Mouse (Mus musculus): ENCODE measurements around the gene Dbp.

The Dbp gene

DNA sequence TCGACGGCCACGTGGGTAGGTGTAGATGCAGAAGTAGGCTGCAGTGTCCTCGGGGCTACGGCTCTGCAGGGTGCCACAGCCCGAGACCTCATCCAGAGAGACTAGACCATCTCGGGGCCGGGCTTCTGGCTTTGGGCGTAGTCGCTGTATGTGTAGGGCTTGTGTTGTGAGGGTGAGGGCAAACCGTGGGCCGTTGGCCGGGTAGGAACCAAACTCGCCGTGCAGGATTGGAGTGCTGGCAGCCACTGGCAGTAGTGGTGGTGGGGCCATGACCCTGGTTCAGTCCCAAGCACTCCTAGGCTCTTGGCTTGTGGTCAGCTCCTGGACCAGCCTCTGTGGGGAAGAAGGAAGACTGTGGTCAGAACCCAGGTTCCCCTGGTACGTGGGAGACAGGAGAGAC is 8.5 kb downstream of the Dbp start:
- peak in 1 of 2 experiments; percentile 32 for DNase-seq

DNA sequence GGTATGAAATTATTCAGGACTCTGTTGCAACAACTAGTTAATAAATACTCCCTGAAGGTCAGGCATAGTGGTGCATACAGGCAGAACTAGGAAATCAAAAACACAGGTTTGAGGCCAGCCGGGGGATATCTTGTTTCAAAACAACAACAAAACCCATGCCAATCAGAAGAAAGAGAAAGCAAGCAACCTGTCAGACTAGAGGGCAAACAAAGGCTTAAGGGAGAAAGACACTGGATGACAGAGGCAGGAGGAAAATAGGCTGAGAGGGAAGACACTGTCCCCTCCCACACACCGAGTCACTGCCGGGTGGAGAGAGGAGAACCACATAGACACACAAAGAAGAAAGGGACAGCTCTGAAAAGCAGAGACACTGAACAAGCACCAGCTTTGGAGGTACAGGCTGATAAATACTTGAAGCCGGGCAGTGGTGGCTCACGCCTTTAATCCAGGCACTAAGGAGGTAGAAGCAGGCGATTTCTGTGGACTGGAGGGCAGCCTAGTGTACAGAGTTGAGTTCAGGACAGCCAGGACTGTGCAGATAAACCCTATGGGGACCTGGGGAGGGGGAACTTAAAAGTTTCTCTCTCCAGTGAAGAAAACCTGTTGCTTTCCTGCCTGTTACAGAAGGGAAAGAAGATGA is 9.1 kb downstream of the Dbp start:
- DNase-seq = no peak

DNA sequence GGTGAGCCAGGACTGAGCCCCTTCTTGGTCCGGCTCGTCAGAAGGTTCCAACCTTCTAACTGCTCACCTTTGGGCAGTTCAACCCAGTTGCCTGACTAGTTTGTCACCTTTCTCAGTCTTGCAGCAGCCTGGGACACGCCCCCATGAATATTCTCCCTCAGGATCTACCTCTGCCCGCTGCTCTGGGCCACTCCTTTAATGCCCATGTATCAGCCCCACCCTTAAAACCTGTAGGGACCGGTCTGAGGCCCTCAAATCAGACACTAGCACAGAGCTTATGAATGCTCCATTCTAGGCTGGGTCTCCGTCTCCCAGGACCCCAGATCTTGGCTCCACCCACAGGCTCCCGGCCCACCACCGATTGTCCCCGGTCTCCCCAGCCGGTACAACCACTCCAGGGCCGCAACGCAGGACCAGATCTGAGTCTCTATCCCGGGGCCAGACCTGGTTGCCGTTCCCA is 9.8 kb downstream of the Dbp start:
- DNase-seq = peak in 1 of 2 experiments; percentile 54

GRCm38 (mm10) chr7:45715090-45715708 is 10.3 kb downstream of the Dbp start, which contains the start of gene Rpl18:
Gene Rpl18, plus strand, starts transcription at chr7:45715457.
- peak; percentile 98 to 99 for DNase-seq

DNA sequence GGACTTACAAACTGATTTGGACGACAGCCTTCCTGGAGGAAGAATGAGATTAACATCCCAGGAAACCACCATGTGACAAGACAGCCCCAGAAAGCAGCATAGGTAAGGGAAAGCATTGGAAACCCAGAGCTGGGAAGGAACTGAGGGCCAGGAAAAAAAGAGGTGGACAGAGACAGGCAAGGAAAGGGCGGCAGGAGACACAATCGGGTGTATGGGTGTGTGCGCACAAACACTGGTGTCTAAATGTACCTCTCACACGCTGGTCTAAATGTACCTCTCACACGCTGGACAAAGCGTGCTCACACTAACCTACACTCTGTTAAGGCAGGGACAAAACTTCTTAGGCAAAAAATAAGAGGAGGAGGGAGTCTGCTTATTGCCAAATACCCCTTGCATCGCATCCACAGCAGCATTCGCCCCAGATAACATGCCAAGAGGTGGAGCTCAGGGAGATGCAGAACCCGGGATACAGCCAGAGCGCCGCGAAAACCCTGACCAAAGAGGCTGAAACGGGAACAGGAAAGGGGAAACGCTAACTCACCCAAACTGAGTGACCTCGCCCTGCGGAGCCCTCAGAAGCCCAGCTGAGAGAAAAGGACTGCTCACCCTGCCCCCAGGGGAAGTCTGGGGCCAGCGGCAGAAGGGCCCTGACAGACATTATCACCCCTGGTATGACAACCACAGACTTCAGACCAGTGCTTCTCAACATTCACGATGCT is 11.0 kb downstream of the Dbp start:
- peak; percentile 61 to 66 for DNase-seq

- peak in 1 of 2 experiments; percentile 16 for DNase-seq
Measured at GRCm38 (mm10) chr7:45716460-45716857, 11.6 kb downstream of the Dbp start.

GRCm38 (mm10) chr7:45716952-45717917 is 12.3 kb downstream of the Dbp start:
- no peak for DNase-seq

GRCm38 (mm10) chr7:45717918-45718297 is 13.0 kb downstream of the Dbp start, which contains the start of gene Sphk2:
Gene Sphk2, minus strand, starts transcription at chr7:45718002.
- peak; percentile 99 for DNase-seq

GRCm38 (mm10) chr7:45718331-45718730 is 13.4 kb downstream of the Dbp start:
- no peak for DNase-seq

- DNase-seq = no peak
Measured at GRCm38 (mm10) chr7:45719180-45719579, 14.3 kb downstream of the Dbp start.

GRCm38 (mm10) chr7:45719738-45720412 is 15.0 kb downstream of the Dbp start:
- no peak for DNase-seq

- DNase-seq = peak in 1 of 2 experiments; percentile 60
Measured at GRCm38 (mm10) chr7:45720413-45721233, 15.7 kb downstream of the Dbp start, which contains the start of gene Fam83e. Gene Fam83e, plus strand, starts transcription at chr7:45721212.

- no peak for DNase-seq
Measured at GRCm38 (mm10) chr7:45721234-45721571, 16.3 kb downstream of the Dbp start.

- DNase-seq = no peak
Measured at GRCm38 (mm10) chr7:45721642-45722347, 16.9 kb downstream of the Dbp start.

DNA sequence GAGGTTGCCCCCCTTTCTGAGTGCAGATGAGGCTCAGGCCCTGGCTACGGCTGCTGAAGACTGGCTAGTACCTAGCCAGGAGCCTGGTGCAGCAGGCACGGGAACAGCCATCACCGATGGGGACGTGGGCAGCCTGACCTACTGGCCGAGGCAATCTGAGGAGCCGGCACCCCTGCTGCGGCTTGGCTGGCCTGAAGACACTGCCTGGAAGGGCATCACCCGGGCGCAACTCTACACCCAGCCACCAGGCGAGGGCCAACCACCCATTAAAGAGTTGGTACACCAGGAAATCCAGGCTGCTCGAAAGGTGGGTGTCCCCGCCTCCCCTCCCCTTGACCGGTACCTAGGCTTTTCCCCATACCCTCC is 17.4 kb downstream of the Dbp start:
- DNase-seq = peak in 1 of 2 experiments; percentile 26

- no peak for DNase-seq
Measured at GRCm38 (mm10) chr7:45723301-45723700, 18.4 kb downstream of the Dbp start.

- no peak for DNase-seq
Measured at GRCm38 (mm10) chr7:45723781-45724180, 18.9 kb downstream of the Dbp start.

- no peak for DNase-seq
Measured at GRCm38 (mm10) chr7:45725151-45725550, 20.3 kb downstream of the Dbp start.

DNA sequence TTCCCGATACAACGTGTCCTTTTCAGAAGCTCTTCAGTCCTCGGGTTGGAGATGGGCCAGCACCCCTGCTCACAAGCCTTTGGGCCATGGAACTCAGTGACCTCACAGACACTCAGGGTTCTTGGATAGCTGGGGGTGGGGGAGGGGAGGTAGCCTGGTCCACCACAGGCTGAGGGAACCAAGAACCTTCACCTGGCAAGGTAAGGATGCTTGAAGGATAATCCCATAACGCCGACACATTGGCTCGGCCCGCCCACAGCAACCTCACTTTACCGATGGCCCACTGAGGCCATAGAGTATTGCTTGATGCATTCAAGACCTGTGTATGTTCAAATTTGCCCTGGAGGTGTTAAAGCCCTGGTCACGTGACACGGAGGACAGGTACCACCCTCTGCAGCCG is 20.8 kb downstream of the Dbp start, which contains the start of gene Spaca4:
TSS of gene Spaca4 (minus strand) at position 101 of the 400 bp plus-strand sequence.
- no peak for DNase-seq

GRCm38 (mm10) chr7:45726419-45726818 is 21.5 kb downstream of the Dbp start:
- DNase-seq = no peak
